1 mouse cellular context compared by ENCODE assay signal in genomic region chr17:46856471-46857360, GRCm38 (mm10).
A peak's percentile ranks its signal among the peaks of the same experiment; 100 is the strongest.
TF ChIP-seq lines count a peak whose summit lies in the region.

No protein-coding gene starts in this region.

TF ChIP-seq in CH12.LX, 34 proteins besides CTCF, POLR2A, EP300 and RAD21 (continued from another document):
- TF ChIP-seq ZNF384 (IDR thresholded peaks at IDR 0.05; ENCODE audit: low read depth, low read length) (no peak), HCFC1 (IDR thresholded peaks at IDR 0.05; ENCODE audit: low read depth, low read length) (no peak), GABPA (IDR thresholded peaks at IDR 0.05; ENCODE audit: insufficient replicate concordance, low read depth, low read length) (no peak), KAT2A (IDR thresholded peaks at IDR 0.05; ENCODE audit: insufficient replicate concordance, low read length) (no peak), TBP (conservative IDR thresholded peaks at IDR 0.05; ENCODE audit: low read depth, low read length) (no peak), UBTF (IDR thresholded peaks at IDR 0.05; ENCODE audit: low read depth, low read length) (peak; percentile 96), MAFK (IDR thresholded peaks at IDR 0.05; ENCODE audit: insufficient replicate concordance, low read length) (no peak), RCOR1 (conservative IDR thresholded peaks at IDR 0.05; ENCODE audit: low read depth, low read length) (0 out of 2 replicates have a peak, but pooled peaks have one; percentile 19)
